Mouse (Mus musculus): ENCODE data around the gene Mab21l3.

GRCm38 (mm10) chr3:101836045-101836444, 12.7 kb downstream of the Mab21l3 start:
- TF ChIP-seq POLR2A (IDR thresholded peaks at IDR 0.05; ENCODE audit: borderline replicate concordance, insufficient read depth, low read length), result no peak
- TF ChIP-seq CTCF (IDR thresholded peaks at IDR 0.05; ENCODE audit: borderline replicate concordance, insufficient read depth, low read depth, low read length), result no peak
